Mouse (Mus musculus) stomach, embryonic 14.5 days (tissue): ENCODE measurements at regions not wholly inside any gene's neighbourhood (a gene's known extent, or its start where the extent isn't known, plus 50 kb on each side); places are given as distances from the start of the nearest gene placed in this dataset.

Experiments used
- ATAC-seq: fragments of 200-750 bp; cut with Nextera tagmentation; 2 replicates; pipeline ENCODE4 v1.8.0; 2017; ENCODE audit warnings: low read depth, moderate TSS enrichment; ENCODE audit not compliant: insufficient number of reproducible peaks, insufficient read depth, low FRiP score
- H3K27ac ChIP-seq: fragments of 300-500 bp; sonication (generic); 2 replicates; pipeline ENCODE4 v1.5.1; 2014; ENCODE audit warnings: mild to moderate bottlenecking, low read length, moderate library complexity, mixed read lengths
- H3K27me3 ChIP-seq: fragments of 300-500 bp; sonication (generic); 2 replicates; pipeline ENCODE4 v1.6.1; 2014; ENCODE audit warnings: low read length, control low read depth, mixed read lengths; ENCODE audit not compliant: control insufficient read depth, insufficient read depth
- H3K36me3 ChIP-seq: fragments of 300-500 bp; sonication (generic); 2 replicates; pipeline ENCODE4 v1.6.1; 2014; ENCODE audit warnings: mild to moderate bottlenecking, control low read depth, low read length, moderate library complexity, mixed read lengths; ENCODE audit not compliant: control insufficient read depth, insufficient read depth
- H3K4me1 ChIP-seq: fragments of 300-500 bp; sonication (generic); 2 replicates; pipeline ENCODE4 v1.6.1; 2014; ENCODE audit warnings: low read length, control low read depth, mixed read lengths; ENCODE audit not compliant: control insufficient read depth, insufficient read depth
- H3K4me2 ChIP-seq: fragments of 300-500 bp; sonication (generic); replicated peaks from 2 replicates; pipeline ENCODE4 v1.6.1; 2014; ENCODE audit warnings: low read depth, low read length, control low read depth
- H3K4me3 ChIP-seq: fragments of 300-500 bp; sonication (generic); 2 replicates; pipeline ENCODE4 v1.5.1; 2014; ENCODE audit warnings: low read depth, low read length, control low read depth
- H3K9ac ChIP-seq: fragments of 300-500 bp; sonication (generic); replicated peaks from 2 replicates; pipeline ENCODE4 v1.6.1; 2014; ENCODE audit warnings: low read depth, mild to moderate bottlenecking, control low read depth, low read length, moderate library complexity, mixed read lengths
- H3K9me3 ChIP-seq: fragments of 300-500 bp; sonication (generic); 2 replicates; pipeline ENCODE4 v1.6.1; 2016; ENCODE audit warnings: low read depth, low read length, control low read depth; ENCODE audit not compliant: control insufficient read depth
- WGBS: fragments of 180-500 bp; shearing (Covaris S2); extraction: QIAGEN DNeasy Blood & Tissue Kit; methylation state at CpG from one replicate; pipeline ENCODE4 v1.1.7; 2014; 5-methylcytosine and 5-hydroxymethylcytosine counted together

GRCm38 (mm10) chr15:56473679-56474078 lies 1003.7 kb downstream of the Slc22a22 start:
- no peaks in the 10 kb centered on the region for H3K9me3 ChIP-seq
- H3K27ac ChIP-seq = no peak overlapping the region
- ATAC-seq = no peak
- H3K4me1 ChIP-seq = no peaks in the 10 kb centered on the region
- WGBS = 100% methylated on average over 1 of the region's 1 CpGs
- H3K9ac ChIP-seq = no peak overlapping the region
- H3K4me2 ChIP-seq = no peak overlapping the region
- H3K27me3 ChIP-seq = no peaks in the 10 kb centered on the region
- H3K4me3 ChIP-seq = no peak overlapping the region
- no peaks in the 10 kb centered on the region for H3K36me3 ChIP-seq

GRCm38 (mm10) chr15:56451881-56452280 lies 1025.5 kb downstream of the Slc22a22 start:
- no peaks in the 10 kb centered on the region for H3K36me3 ChIP-seq
- no peak overlapping the region for H3K27ac ChIP-seq
- ATAC-seq = no peak
- H3K9me3 ChIP-seq = no peaks in the 10 kb centered on the region
- no peak overlapping the region for H3K4me2 ChIP-seq
- no peak overlapping the region for H3K9ac ChIP-seq
- no peaks in the 10 kb centered on the region for H3K27me3 ChIP-seq
- 49% methylated on average over 4 of the region's 4 CpGs for WGBS
- H3K4me1 ChIP-seq = no peaks in the 10 kb centered on the region
- no peak overlapping the region for H3K4me3 ChIP-seq

GRCm38 (mm10) chr15:56448015-56448645 lies 1029.3 kb downstream of the Slc22a22 start:
- Histone ChIP-seq H3K4me1 (no peaks in the 10 kb centered on the region), H3K27ac (no peak overlapping the region), H3K27me3 (no peaks in the 10 kb centered on the region), H3K4me2 (no peak overlapping the region), H3K4me3 (no peak overlapping the region), H3K9me3 (no peaks in the 10 kb centered on the region), H3K36me3 (no peaks in the 10 kb centered on the region), H3K9ac (no peak overlapping the region)
- WGBS = 65% methylated on average over 10 of the region's 10 CpGs
- no peak for ATAC-seq

DNA sequence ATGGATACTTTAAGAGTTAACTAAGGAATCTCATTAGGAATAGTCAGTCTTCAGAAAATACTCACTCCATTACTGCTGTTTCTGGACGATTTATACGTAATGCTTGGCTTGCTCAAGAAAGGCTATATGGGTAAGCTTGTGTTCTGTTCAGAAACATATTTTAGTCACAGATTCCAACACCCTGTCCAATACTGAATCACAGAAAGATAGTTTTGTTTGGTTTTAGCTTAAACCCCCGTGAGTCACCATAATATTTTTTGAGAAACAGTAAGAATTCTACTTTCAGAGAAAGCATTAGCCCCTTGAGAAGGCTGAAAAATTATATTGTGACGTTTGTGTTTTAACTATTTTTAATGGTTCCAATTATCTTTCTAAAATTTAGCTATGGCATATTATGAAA lies 1037.3 kb downstream of the Slc22a22 start:
- WGBS = 53% methylated on average over 4 of the region's 4 CpGs
- Histone ChIP-seq H3K36me3 (no peaks in the 10 kb centered on the region), H3K9ac (no peak overlapping the region), H3K4me2 (no peak overlapping the region), H3K4me3 (no peak overlapping the region), H3K4me1 (no peaks in the 10 kb centered on the region), H3K27me3 (no peaks in the 10 kb centered on the region), H3K27ac (no peak overlapping the region), H3K9me3 (no peaks in the 10 kb centered on the region)
- ATAC-seq = no peak

DNA sequence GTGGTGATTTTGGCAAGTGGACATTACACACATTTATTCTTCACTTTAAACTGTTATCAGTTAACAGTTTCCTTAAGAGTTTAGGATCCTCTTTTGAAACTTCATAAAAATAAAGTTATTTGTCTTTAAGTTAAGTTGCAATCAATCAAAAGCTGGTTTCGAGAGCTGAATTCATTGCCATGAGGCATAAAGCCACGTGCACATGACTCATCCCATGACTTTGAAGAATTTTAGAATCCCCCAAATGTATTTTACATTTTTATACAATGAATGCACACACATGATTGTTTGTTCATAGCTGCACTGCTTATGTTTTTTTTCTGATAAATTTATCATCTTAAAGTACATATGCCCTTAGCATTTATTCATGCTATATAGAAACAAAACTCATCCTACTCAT lies 1039.1 kb downstream of the Slc22a22 start:
- no peaks in the 10 kb centered on the region for H3K9me3 ChIP-seq
- H3K4me3 ChIP-seq = no peak overlapping the region
- no peak for ATAC-seq
- H3K9ac ChIP-seq = no peak overlapping the region
- no peaks in the 10 kb centered on the region for H3K36me3 ChIP-seq
- no peaks in the 10 kb centered on the region for H3K4me1 ChIP-seq
- 66% methylated on average over 2 of the region's 2 CpGs for WGBS
- no peak overlapping the region for H3K27ac ChIP-seq
- no peak overlapping the region for H3K4me2 ChIP-seq
- no peaks in the 10 kb centered on the region for H3K27me3 ChIP-seq

GRCm38 (mm10) chr15:56436131-56436530 lies 1041.3 kb downstream of the Slc22a22 start:
- H3K4me1 ChIP-seq = no peaks in the 10 kb centered on the region
- no peaks in the 10 kb centered on the region for H3K9me3 ChIP-seq
- no peak for ATAC-seq
- H3K27me3 ChIP-seq = no peaks in the 10 kb centered on the region
- 49% methylated on average over 6 of the region's 6 CpGs for WGBS
- H3K27ac ChIP-seq = no peak overlapping the region
- no peak overlapping the region for H3K4me3 ChIP-seq
- H3K9ac ChIP-seq = no peak overlapping the region
- no peak overlapping the region for H3K4me2 ChIP-seq
- no peaks in the 10 kb centered on the region for H3K36me3 ChIP-seq

GRCm38 (mm10) chr15:56425986-56426385 lies 1051.4 kb downstream of the Slc22a22 start:
- WGBS = 15% methylated on average over 4 of the region's 4 CpGs
- H3K4me2 ChIP-seq = no peak overlapping the region
- no peak overlapping the region for H3K4me3 ChIP-seq
- H3K27ac ChIP-seq = no peak overlapping the region
- no peaks in the 10 kb centered on the region for H3K27me3 ChIP-seq
- no peak for ATAC-seq
- H3K36me3 ChIP-seq = no peaks in the 10 kb centered on the region
- no peaks in the 10 kb centered on the region for H3K9me3 ChIP-seq
- H3K9ac ChIP-seq = no peak overlapping the region
- H3K4me1 ChIP-seq = 0 out of 2 replicates have a peak, but pooled peaks cover 7% of the 10 kb centered on the region

DNA sequence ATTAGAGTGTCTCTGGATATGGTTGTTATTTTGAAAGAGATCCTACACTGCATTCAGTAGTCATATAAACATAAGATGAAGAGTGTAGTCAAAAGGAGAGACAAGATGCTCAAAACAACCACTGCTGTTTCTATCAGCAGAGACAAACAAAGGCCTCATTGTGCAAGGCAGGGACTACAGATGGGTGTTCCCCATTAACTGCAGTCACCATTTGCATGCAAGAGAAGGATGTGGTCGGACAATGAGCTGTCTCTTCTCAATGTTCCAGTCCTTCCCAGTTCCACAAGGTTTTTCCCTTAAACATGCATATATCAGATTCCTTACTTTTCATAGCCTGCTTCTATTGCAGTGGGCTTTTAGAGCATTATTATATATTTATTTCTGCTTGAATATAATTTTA lies 1056.7 kb downstream of the Slc22a22 start:
- ATAC-seq = no peak
- Histone ChIP-seq H3K9ac (no peak overlapping the region), H3K4me1 (no peaks in the 10 kb centered on the region), H3K4me3 (no peak overlapping the region), H3K9me3 (no peaks in the 10 kb centered on the region), H3K27me3 (no peaks in the 10 kb centered on the region), H3K36me3 (no peaks in the 10 kb centered on the region), H3K4me2 (no peak overlapping the region), H3K27ac (no peak overlapping the region)
- WGBS = 77% methylated on average over 1 of the region's 1 CpGs

DNA sequence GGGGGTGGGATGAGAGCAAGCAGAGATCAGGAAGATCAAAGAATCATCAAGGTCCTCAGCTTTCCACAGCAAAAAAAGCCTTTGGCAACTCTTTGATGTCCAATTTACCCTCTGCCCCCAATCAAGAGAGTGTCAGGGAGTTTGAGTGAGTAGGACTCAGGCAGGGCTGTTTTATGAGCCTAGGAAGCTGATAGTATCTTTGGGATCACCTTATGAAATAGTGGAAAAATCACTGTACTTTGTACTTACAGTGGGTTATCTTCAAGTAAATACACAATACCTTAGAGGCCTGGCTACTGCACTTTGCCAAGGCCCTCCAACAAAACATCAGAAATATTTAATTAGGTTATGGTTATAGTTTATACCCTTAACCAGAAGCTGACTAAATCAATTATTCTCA lies 1085.4 kb downstream of the Slc22a22 start:
- no peaks in the 10 kb centered on the region for H3K9me3 ChIP-seq
- no peak overlapping the region for H3K9ac ChIP-seq
- ATAC-seq = no peak
- H3K4me2 ChIP-seq = no peak overlapping the region
- H3K27ac ChIP-seq = no peak overlapping the region
- no peaks in the 10 kb centered on the region for H3K27me3 ChIP-seq
- H3K4me1 ChIP-seq = no peaks in the 10 kb centered on the region
- H3K4me3 ChIP-seq = no peak overlapping the region
- no peaks in the 10 kb centered on the region for H3K36me3 ChIP-seq
